Mouse (Mus musculus): ENCODE measurements around the gene Prkag3. TPM values are rescaled to one million over a fixed set of nuclear protein-coding genes. Genes with fewer than 3 reads are reported as not detected.

Prkag3 gene
- polyA plus RNA-seq, 2 experiments: not detected

DNA sequence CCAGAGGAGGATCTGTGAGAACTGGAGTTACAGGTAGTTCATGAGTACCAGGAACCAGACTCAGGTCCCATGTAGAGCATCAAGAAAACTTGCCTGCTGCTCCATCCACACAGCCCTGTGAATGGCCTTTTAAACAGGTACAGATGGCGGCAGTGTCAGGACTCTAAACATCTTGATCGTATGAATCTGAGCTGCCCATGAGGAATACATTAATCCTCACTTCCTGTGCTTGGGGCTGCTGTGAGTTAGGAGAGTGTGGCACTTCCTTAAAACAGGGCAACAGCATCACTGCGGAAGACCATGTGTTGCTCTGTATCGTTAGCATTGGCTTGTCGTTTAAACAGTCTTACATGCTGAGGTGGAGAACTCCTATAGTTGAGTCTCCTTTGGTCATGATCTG is 33.6 kb downstream of the Prkag3 start:
- H3K9me3 ChIP-seq (ENCODE audit: control insufficient read depth, low read length): no peaks in the 10 kb centered on the region
- H3K4me3 ChIP-seq (ENCODE audit: insufficient read depth in 1 of 2, low read depth in 2 of 2, low read length in 2 of 2): no peak overlapping the region
- H3K27me3 ChIP-seq (ENCODE audit: control insufficient read depth, insufficient read depth, low read length): peaks cover 13% of the 10 kb centered on the region
- no peak overlapping the region for H3K4me2 ChIP-seq (ENCODE audit: low read depth)
- no peak overlapping the region for H3K27ac ChIP-seq
- TF ChIP-seq EP300 (IDR thresholded peaks at IDR 0.05; ENCODE audit: low read depth) (no peak), CTCF (IDR thresholded peaks at IDR 0.05; ENCODE audit: low read depth) (no peak)
- no peaks in the 10 kb centered on the region for H3K36me3 ChIP-seq (replicated peaks; ENCODE audit: control insufficient read depth, insufficient read depth, low read depth)
- no peak for ATAC-seq (ENCODE audit: insufficient read depth)
- H3K9ac ChIP-seq (replicated peaks): no peak overlapping the region
- H3K4me1 ChIP-seq (replicated peaks; ENCODE audit: control insufficient read depth in 2 of 2, insufficient read depth in 2 of 2, low read length in 1 of 2): peaks cover 0 to 5% of the 10 kb centered on the region in 2 experiments; a peak in 1 of 4 replicates
- WGBS (ENCODE audit: insufficient replicate concordance): 33% methylated on average over 5 of the region's 5 CpGs
- DNase-seq (ENCODE audit: low read depth in 3 of 3, low spot score in 3 of 3): no peak

DNA sequence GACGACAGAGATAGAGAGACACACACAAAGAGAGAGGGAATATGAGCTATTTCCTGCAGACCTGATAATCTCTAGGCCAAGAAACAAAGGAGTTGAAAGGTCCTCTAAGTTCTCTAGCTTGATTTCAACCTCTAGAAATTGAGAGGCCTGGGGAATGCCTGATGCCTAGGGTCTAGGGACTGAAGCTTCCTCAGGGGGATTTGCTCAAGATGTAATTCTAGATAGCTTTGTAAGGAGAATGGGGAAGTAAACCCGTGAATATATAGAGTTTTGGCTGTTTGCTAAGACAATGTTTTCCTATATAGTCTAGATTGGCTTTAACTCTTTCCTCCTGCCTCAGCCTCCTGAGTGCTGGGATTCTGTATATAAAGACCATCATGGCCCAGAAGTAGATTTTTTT is 34.1 kb downstream of the Prkag3 start:
- Histone ChIP-seq H3K27me3 (ENCODE audit: control insufficient read depth, insufficient read depth, low read length) (peaks cover 13% of the 10 kb centered on the region), H3K27ac (no peak overlapping the region), H3K4me2 (ENCODE audit: low read depth) (no peak overlapping the region), H3K9me3 (ENCODE audit: control insufficient read depth, low read length) (no peaks in the 10 kb centered on the region), H3K4me3 (ENCODE audit: insufficient read depth in 1 of 2, low read depth in 2 of 2, low read length in 2 of 2) (no peak overlapping the region), H3K9ac (replicated peaks) (no peak overlapping the region), H3K4me1 (replicated peaks; ENCODE audit: control insufficient read depth in 2 of 2, insufficient read depth in 2 of 2, low read length in 1 of 2) (peaks cover 0 to 5% of the 10 kb centered on the region in 2 experiments; a peak in 1 of 4 replicates), H3K36me3 (replicated peaks; ENCODE audit: control insufficient read depth, insufficient read depth, low read depth) (no peaks in the 10 kb centered on the region)
- TF ChIP-seq CTCF (IDR thresholded peaks at IDR 0.05; ENCODE audit: low read depth) (no peak), EP300 (IDR thresholded peaks at IDR 0.05; ENCODE audit: low read depth) (no peak)
- DNase-seq (ENCODE audit: low read depth in 3 of 3, low spot score in 3 of 3): no peak
- no peak for ATAC-seq (ENCODE audit: insufficient read depth)
- 5% methylated on average over 2 of the region's 2 CpGs for WGBS (ENCODE audit: insufficient replicate concordance)

- ATAC-seq (ENCODE audit: insufficient read depth) (no peak), DNase-seq (ENCODE audit: low read depth in 3 of 3, low spot score in 3 of 3) (no peak)
- H3K4me2 ChIP-seq (ENCODE audit: low read depth): peak overlapping the region; percentile 68
- peaks cover 0 to 5% of the 10 kb centered on the region in 2 experiments; a peak in 1 of 4 replicates for H3K4me1 ChIP-seq (replicated peaks; ENCODE audit: control insufficient read depth in 2 of 2, insufficient read depth in 2 of 2, low read length in 1 of 2)
- peak overlapping the region; percentile 53 to 54 for H3K4me3 ChIP-seq (ENCODE audit: insufficient read depth in 1 of 2, low read depth in 2 of 2, low read length in 2 of 2)
- peak overlapping the region; percentile 46; the same call in 1 of the 2 replicates for H3K9ac ChIP-seq (replicated peaks)
- TF ChIP-seq EP300 (IDR thresholded peaks at IDR 0.05; ENCODE audit: low read depth): no peak
- TF ChIP-seq CTCF (IDR thresholded peaks at IDR 0.05; ENCODE audit: low read depth): no peak
- peaks cover 13% of the 10 kb centered on the region for H3K27me3 ChIP-seq (ENCODE audit: control insufficient read depth, insufficient read depth, low read length)
- H3K9me3 ChIP-seq (ENCODE audit: control insufficient read depth, low read length): no peaks in the 10 kb centered on the region
- H3K36me3 ChIP-seq (replicated peaks; ENCODE audit: control insufficient read depth, insufficient read depth, low read depth): no peaks in the 10 kb centered on the region
- 27% methylated on average over 12 of the region's 12 CpGs for WGBS (ENCODE audit: insufficient replicate concordance)
- H3K27ac ChIP-seq: no peak overlapping the region
Observed at GRCm38 (mm10) chr1:74713859-74714730, 34.9 kb downstream of the Prkag3 start.

GRCm38 (mm10) chr1:74713099-74713858 is 35.7 kb downstream of the Prkag3 start, which contains the start of gene Cyp27a1:
Cyp27a1 (plus strand) TSS chr1:74713574.
- Histone ChIP-seq H3K27me3 (ENCODE audit: control insufficient read depth, insufficient read depth, low read length) (peaks cover 13% of the 10 kb centered on the region), H3K36me3 (replicated peaks; ENCODE audit: control insufficient read depth, insufficient read depth, low read depth) (no peaks in the 10 kb centered on the region), H3K27ac (no peak within 1 kb of the TSS), H3K9ac (replicated peaks) (peak within 1 kb of the TSS; percentile 46), H3K4me1 (replicated peaks; ENCODE audit: control insufficient read depth in 2 of 2, insufficient read depth in 2 of 2, low read length in 1 of 2) (peaks cover 0 to 5% of the 10 kb centered on the region in 2 experiments; a peak in 1 of 4 replicates), H3K9me3 (ENCODE audit: control insufficient read depth, low read length) (no peaks in the 10 kb centered on the region), H3K4me2 (ENCODE audit: low read depth) (peak within 1 kb of the TSS; percentile 68), H3K4me3 (ENCODE audit: insufficient read depth in 1 of 2, low read depth in 2 of 2, low read length in 2 of 2) (peak within 1 kb of the TSS; percentile 53 to 54)
- 6% methylated on average over 35 of the region's 35 CpGs for WGBS (ENCODE audit: insufficient replicate concordance)
- peak; percentile 45; the same call in 1 of the 2 replicates for ATAC-seq (ENCODE audit: insufficient read depth)
- TF ChIP-seq EP300 (IDR thresholded peaks at IDR 0.05; ENCODE audit: low read depth) (no peak), CTCF (IDR thresholded peaks at IDR 0.05; ENCODE audit: low read depth) (peak; percentile 33)
- DNase-seq (ENCODE audit: low read depth in 3 of 3, low spot score in 3 of 3): peak in 1 of 3 experiments; percentile 23
